9 mouse cellular contexts compared by ENCODE assay signal in genomic region chr19:45813263-45813662, GRCm38 (mm10). TPM values are rescaled to one million over a fixed set of nuclear protein-coding genes. Genes with fewer than 3 reads are reported as not detected.
A peak's percentile ranks its signal among the peaks of the same experiment; 100 is the strongest.
DNase-seq lines count a peak whose midpoint lies in the region; ATAC-seq and TF ChIP-seq lines count a peak whose summit lies in the region.
"Had no signal": no experiment of that assay in that cellular context is flagged by ENCODE, and none has a peak within 500 bp of the region (broad histone marks: within the 10 kb centered on the region; RNA-seq: fewer than 3 reads in every experiment).

No protein-coding gene starts in this region.

- peak; percentile 51 for TF ChIP-seq CTCF in G1E (IDR thresholded peaks at IDR 0.05; ENCODE audit: low read depth, low read length)

- DNase-seq in G1E (ENCODE audit: low spot score) = peak; percentile 51
- peak; percentile 89 to 92 for DNase-seq in adrenal gland, postnatal 36 days
- DNase-seq in embryonic facial prominence, embryonic 14.5 days (ENCODE audit: low spot score) = peak; percentile 64
- DNase-seq in left cerebral cortex, adult 11 months (ENCODE audit: low spot score) = peak; percentile 81
- peak; percentile 99 for DNase-seq in midbrain, embryonic 11.5 days (ENCODE audit: low spot score, missing footprints)
- DNase-seq in right cerebral cortex, postnatal 25 days = peak; percentile 79
- peak; percentile 63 to 80 for DNase-seq in urinary bladder, postnatal 36 days (ENCODE audit: low spot score in 2 of 2)

- 11% methylated on average over 11 of the region's 11 CpGs for WGBS in embryonic facial prominence, embryonic 14.5 days
- whole genome bisulfite sequencing in midbrain, embryonic 11.5 days = 9% methylated on average over 11 of the region's 11 CpGs

- H3K27ac ChIP-seq in embryonic facial prominence, embryonic 14.5 days (replicated peaks; ENCODE audit: low read depth, low read length) = no peak overlapping the region
- H3K27ac ChIP-seq in midbrain, embryonic 11.5 days (ENCODE audit: low read depth, low read length) = no peak overlapping the region
- H3K27ac ChIP-seq: liver, embryonic 15.5 days had no signal

- H3K4me3 ChIP-seq in G1E (ENCODE audit: low read depth, low read length) = no peak overlapping the region
- no peak overlapping the region for H3K4me3 ChIP-seq in embryonic facial prominence, embryonic 14.5 days (ENCODE audit: low read depth, low read length)
- H3K4me3 ChIP-seq in midbrain, embryonic 11.5 days (ENCODE audit: low read depth, low read length) = no peak overlapping the region
- H3K4me3 ChIP-seq: liver, embryonic 15.5 days had no signal

- H3K4me2 ChIP-seq in embryonic facial prominence, embryonic 14.5 days (ENCODE audit: low read depth, low read length) = no peak overlapping the region
- no peak overlapping the region for H3K4me2 ChIP-seq in midbrain, embryonic 11.5 days

- H3K27me3 ChIP-seq in G1E (ENCODE audit: insufficient read depth, low read length) = peaks cover 17% of the 10 kb centered on the region
- peaks cover 9% of the 10 kb centered on the region; the same call in 1 of the 2 replicates for H3K27me3 ChIP-seq in embryonic facial prominence, embryonic 14.5 days (replicated peaks; ENCODE audit: control insufficient read depth, insufficient read depth, low read length)
- peaks cover 7% of the 10 kb centered on the region; the same call in 1 of the 2 replicates for H3K27me3 ChIP-seq in midbrain, embryonic 11.5 days (ENCODE audit: control insufficient read depth, insufficient read depth, low read length)

- H3K36me3 ChIP-seq in G1E (replicated peaks) = peaks cover 6% of the 10 kb centered on the region
- no peaks in the 10 kb centered on the region; the same call in 1 of the 2 replicates for H3K36me3 ChIP-seq in embryonic facial prominence, embryonic 14.5 days (ENCODE audit: control insufficient read depth, insufficient read depth, low read length)
- H3K36me3 ChIP-seq in midbrain, embryonic 11.5 days (ENCODE audit: control insufficient read depth, insufficient read depth, low read length) = no peaks in the 10 kb centered on the region
- H3K36me3 ChIP-seq: liver, embryonic 15.5 days had no signal

- peaks cover 11% of the 10 kb centered on the region for H3K4me1 ChIP-seq in G1E (ENCODE audit: insufficient read depth, low read depth, low read length)
- peaks cover 12% of the 10 kb centered on the region for H3K4me1 ChIP-seq in embryonic facial prominence, embryonic 14.5 days (ENCODE audit: control insufficient read depth, insufficient read depth, low read length)
- H3K4me1 ChIP-seq in midbrain, embryonic 11.5 days (ENCODE audit: control insufficient read depth, insufficient read depth, low read length) = peaks cover 24% of the 10 kb centered on the region

- no peaks in the 10 kb centered on the region for H3K9me3 ChIP-seq in G1E (replicated peaks)
- H3K9me3 ChIP-seq in embryonic facial prominence, embryonic 14.5 days (ENCODE audit: control insufficient read depth, low read length) = no peaks in the 10 kb centered on the region
- H3K9me3 ChIP-seq in midbrain, embryonic 11.5 days (ENCODE audit: control insufficient read depth, low read length) = no peaks in the 10 kb centered on the region
- H3K9me3 ChIP-seq: liver, embryonic 15.5 days had no signal

- no peak overlapping the region for H3K9ac ChIP-seq in embryonic facial prominence, embryonic 14.5 days (ENCODE audit: low read depth, low read length)
- H3K9ac ChIP-seq in midbrain, embryonic 11.5 days (ENCODE audit: low read length) = no peak overlapping the region
- H3K9ac ChIP-seq: liver, embryonic 15.5 days had no signal

- no peak for ATAC-seq in G1E (ENCODE audit: extremely low read depth, insufficient number of reproducible peaks, low FRiP score, poor library complexity, severe bottlenecking)
- peak; percentile 36 for ATAC-seq in embryonic facial prominence, embryonic 14.5 days (ENCODE audit: low read depth)
- peak; percentile 30 to 49; a peak in 2 of 4 replicates for ATAC-seq in hematopoietic stem cell, adult 5-6 weeks (replicated peaks in 1 of 2; ENCODE audit: insufficient read depth in 1 of 2, low FRiP score in 2 of 2, low TSS enrichment in 1 of 2, low read depth in 1 of 2, poor library complexity in 2 of 2, severe bottlenecking in 2 of 2)
- ATAC-seq in midbrain, embryonic 11.5 days (ENCODE audit: low FRiP score) = no peak

RNA-seq across cellular contexts. Expression of gene Kcnip2, which starts 2.6 kb away (rescaled TPM):
- total RNA-seq in G1E (2014; fragmentation: Nextera tagmentation) = not detected in 2 replicates
- 0.05 TPM in 1 of 2 replicates, not detected in the other for total RNA-seq in G1E (2017)
- polyA plus RNA-seq in G1E (2012) = not detected in 2 replicates
- under 1 TPM; 0.23 to 0.36 TPM for total RNA-seq in adrenal gland, postnatal 36 days (2021)
- 1.4 and 1.5 TPM in 2 replicates for polyA plus RNA-seq in embryonic facial prominence, embryonic 14.5 days (2014; fragmentation: Nextera tagmentation; extraction: Ambion mirVana)
- not detected in 2 replicates for total RNA-seq in hematopoietic stem cell, adult 5-6 weeks (2017)
- 0.66 and 1.0 TPM in 2 replicates for polyA plus RNA-seq in midbrain, embryonic 11.5 days (2014; fragmentation: Nextera tagmentation; extraction: Ambion mirVana)

RNA-seq across cellular contexts. Expression of gene Mgea5, which starts 29.6 kb away (rescaled TPM):
- total RNA-seq in G1E (2014; fragmentation: Nextera tagmentation) (175 and 192 TPM in 2 replicates), G1E (2017) (247 and 283 TPM in 2 replicates)
- 66.4 and 74.3 TPM in 2 replicates for polyA plus RNA-seq in G1E (2012)
- total RNA-seq in adrenal gland, postnatal 36 days (2021) = 10 to 100 TPM; 58.5 to 67.4 TPM
- polyA plus RNA-seq in embryonic facial prominence, embryonic 14.5 days (2014; fragmentation: Nextera tagmentation; extraction: Ambion mirVana) = 52.3 and 56.5 TPM in 2 replicates
- total RNA-seq in hematopoietic stem cell, adult 5-6 weeks (2017) = 234 and 248 TPM in 2 replicates
- 68.8 and 78.9 TPM in 2 replicates for polyA plus RNA-seq in midbrain, embryonic 11.5 days (2014; fragmentation: Nextera tagmentation; extraction: Ambion mirVana)

Comparison
In these comparisons a context has a peak if more than half of its experiments do, and no peak if none do; other contexts are left out.
1. ATAC-seq: peak in embryonic facial prominence, embryonic 14.5 days (single experiment) and hematopoietic stem cell, adult 5-6 weeks (2 of 2); none in G1E (single experiment) and midbrain, embryonic 11.5 days (single experiment).
2. Peak in every context shown above with its lines, with median percentiles within 50 percentile points of each other: DNase-seq.